Mouse (Mus musculus) liver, postnatal 0 days (tissue): Measurements from ENCODE around the gene Prlhr.

Source experiments
- CTCF ChIP-seq: sonication (generic); IDR thresholded peaks from 2 replicates; pipeline ENCODE4 v1.5.1; 2016; ENCODE audit warnings: antibody characterized with exemption, low read depth
- EP300 ChIP-seq: IDR thresholded peaks from 2 replicates; pipeline ENCODE4 v1.6.1; 2016; ENCODE audit warnings: antibody characterized with exemption, low read depth, mild to moderate bottlenecking

GRCm38 (mm10) chr19:60440083-60440482, 28.0 kb downstream of the Prlhr start:
- no peak for TF ChIP-seq EP300
- TF ChIP-seq CTCF, result no peak
